ENCODE assay signal across 26 mouse cellular contexts in the genomic region with DNA sequence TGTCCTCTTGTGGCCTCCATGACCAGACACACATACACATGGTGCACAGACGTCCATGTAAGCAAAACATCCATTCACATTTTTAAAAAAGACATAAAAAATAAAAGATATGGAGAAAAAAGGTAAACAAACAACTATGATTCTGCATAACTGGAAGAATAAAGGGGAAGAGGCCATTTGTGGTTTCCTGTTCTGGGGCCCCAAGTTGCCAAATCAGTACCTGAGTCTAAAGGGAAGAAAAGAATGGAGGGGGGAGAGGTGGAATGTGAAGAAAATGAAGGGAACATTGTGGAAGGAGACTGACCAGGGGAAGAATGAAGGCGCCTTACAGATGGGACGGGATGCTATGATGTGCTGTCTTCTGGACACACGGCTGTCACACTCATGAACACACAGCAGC. TPM values are rescaled to one million over a fixed set of nuclear protein-coding genes. Genes with fewer than 3 reads are reported as not detected.
DNase-seq lines count a peak whose midpoint lies in the region; ATAC-seq and TF ChIP-seq lines count a peak whose summit lies in the region.
"Had no signal": no experiment of that assay in that cellular context is flagged by ENCODE, and none has a peak within 500 bp of the region (broad histone marks: within the 10 kb centered on the region; RNA-seq: fewer than 3 reads in every experiment).

No protein-coding gene starts in this region.

- 45% methylated on average over 4 of the region's 4 CpGs for WGBS in bone marrow, adult 2 months
- 65% methylated on average over 4 of the region's 4 CpGs for WGBS in macrophage (ENCODE audit: missing documents)

- no peak for TF ChIP-seq CTCF in bone marrow, adult 2 months (IDR thresholded peaks at IDR 0.05; ENCODE audit: control insufficient read depth, insufficient read depth, low read length)

- no peak for TF ChIP-seq POLR2A in bone marrow, adult 2 months (IDR thresholded peaks at IDR 0.05; ENCODE audit: borderline replicate concordance, control insufficient read depth, low read depth, low read length)

- DNase-seq in thymus, postnatal 36 days = no peak
- DNase-seq in kidney, adult 11 months = no peak
- no peak for DNase-seq in heart, adult 9 months (ENCODE audit: low spot score in 2 of 2)
- DNase-seq: adrenal gland, postnatal 14 days; B cell, adult 2 months; cerebellum, adult 18-20 months; cerebellum, adult 9-10 months; cerebellum, postnatal 14 days; gastrocnemius, postnatal 10 days; gastrocnemius, postnatal 36 days; heart, adult 11 months; heart, postnatal 10 days; heart, postnatal 36 days had no signal

- peak overlapping the region; percentile 43 for H3K4me3 ChIP-seq in bone marrow, adult 2 months (replicated peaks; ENCODE audit: control insufficient read depth, low read depth, low read length)
- no peak overlapping the region for H3K4me3 ChIP-seq in macrophage (ENCODE audit: inconsistent target)
- H3K4me3 ChIP-seq: forebrain, embryonic 10.5 days; forebrain, embryonic 13.5 days; heart, embryonic 12.5 days; heart, embryonic 15.5 days; hindbrain, embryonic 10.5 days; hindbrain, embryonic 13.5 days; intestine, embryonic 15.5 days had no signal

- peaks cover 8% of the 10 kb centered on the region for H3K4me1 ChIP-seq in bone marrow, adult 2 months (ENCODE audit: control insufficient read depth, insufficient read depth, low read length)
- H3K4me1 ChIP-seq: hindbrain, embryonic 13.5 days had no signal

- peak; percentile 35; the same call in 1 of the 2 replicates for ATAC-seq in megakaryocyte progenitor cell, adult 5-6 weeks (replicated peaks; ENCODE audit: poor library complexity)
- ATAC-seq: activated CD4-positive, CD25-positive, alpha-beta regulatory T cell, adult 4 months; forebrain, embryonic 13.5 days; forebrain, embryonic 16.5 days; hindbrain, embryonic 16.5 days; intestine, embryonic 15.5 days had no signal

- H3K79me2 ChIP-seq in macrophage (ENCODE audit: inconsistent target) = peaks cover 48% of the 10 kb centered on the region; the same call in 1 of the 2 replicates

- H3K27ac ChIP-seq in bone marrow, adult 2 months (ENCODE audit: control insufficient read depth, insufficient read depth, low read depth, low read length, poor library complexity) = peak overlapping the region; percentile 37; the same call in 1 of the 2 replicates
- H3K27ac ChIP-seq in macrophage = peak overlapping the region; percentile 77
- H3K27ac ChIP-seq: forebrain, embryonic 10.5 days; forebrain, embryonic 13.5 days; heart, embryonic 15.5 days; hindbrain, embryonic 10.5 days; hindbrain, embryonic 13.5 days; intestine, embryonic 15.5 days had no signal

- no peaks in the 10 kb centered on the region for H3K36me3 ChIP-seq in macrophage (ENCODE audit: inconsistent target)
- H3K36me3 ChIP-seq: forebrain, embryonic 10.5 days; heart, embryonic 12.5 days; heart, embryonic 15.5 days; hindbrain, embryonic 10.5 days; hindbrain, embryonic 13.5 days; intestine, embryonic 15.5 days had no signal

RNA-seq across cellular contexts. Expression of a gene that starts 6.7 kb away (rescaled TPM):
- polyA plus RNA-seq in bone marrow, adult 2 months (2011; ENCODE audit: insufficient read depth, insufficient read length, low replicate concordance, missing spikeins) = 14.5 and 27.9 TPM in 2 replicates
- total RNA-seq in macrophage (2018; cell fraction: chromatin; rRNA removed) = 10 to 100 TPM in 25 of 26 experiments, 1 to 10 TPM in 1; 6.3 to 87.7 (median 36.8) TPM
- total RNA-seq in macrophage (2018; cell fraction: cytosol; rRNA removed) = 10 to 100 TPM in 12 of 26 experiments, 1 to 10 TPM in 14; 3.5 to 20.3 (median 7.5) TPM
- 10 to 100 TPM in 24 of 26 experiments, 1 to 10 TPM in 2; 6.9 to 51.7 (median 23.0) TPM for total RNA-seq in macrophage (2018; cell fraction: nucleus; rRNA removed)
- 3.8 to 11.4 TPM (median 5.9 TPM) in 3 replicates for polyA plus RNA-seq in macrophage (2018)
- total RNA-seq in megakaryocyte progenitor cell, adult 5-6 weeks (2015) = 1.1 and 2.7 TPM in 2 replicates
- total RNA-seq in megakaryocyte progenitor cell, adult 5-6 weeks (2017) = 1.7 and 2.3 TPM in 2 replicates

RNA-seq across cellular contexts. Expression of a gene that starts 47.9 kb away (rescaled TPM):
- polyA plus RNA-seq in bone marrow, adult 2 months (2011; ENCODE audit: insufficient read depth, insufficient read length, low replicate concordance, missing spikeins) = 1.7 and 3.8 TPM in 2 replicates
- total RNA-seq in macrophage (2018; cell fraction: chromatin; rRNA removed) = 10 to 100 TPM in 24 of 26 experiments, 1 to 10 TPM in 2; 4.5 to 67.9 (median 27.2) TPM
- total RNA-seq in macrophage (2018; cell fraction: cytosol; rRNA removed) = 100 to 1,000 TPM in 1 of 26 experiments, 10 to 100 TPM in 25; 23.9 to 104 (median 44.7) TPM
- total RNA-seq in macrophage (2018; cell fraction: nucleus; rRNA removed) = 10 to 100 TPM; 15.6 to 85.3 (median 32.2) TPM
- 38.4 to 80.5 TPM (median 38.6 TPM) in 3 replicates for polyA plus RNA-seq in macrophage (2018)
- total RNA-seq in megakaryocyte progenitor cell, adult 5-6 weeks (2015) = 4.2 and 4.4 TPM in 2 replicates
- 3.1 and 5.5 TPM in 2 replicates for total RNA-seq in megakaryocyte progenitor cell, adult 5-6 weeks (2017)
